Mouse (Mus musculus) monocyte, adult 2 months (primary cell): ENCODE measurements around the gene Plcl1.

ENCODE experiments used
- DNase-seq, 2 experiments: peaks; one replicate each; pipeline ENCODE4 v3.0.0; 2022; ENCODE audit warnings: low spot score in 2 of 2, low read depth in 1 of 2

Gene Plcl1

DNA sequence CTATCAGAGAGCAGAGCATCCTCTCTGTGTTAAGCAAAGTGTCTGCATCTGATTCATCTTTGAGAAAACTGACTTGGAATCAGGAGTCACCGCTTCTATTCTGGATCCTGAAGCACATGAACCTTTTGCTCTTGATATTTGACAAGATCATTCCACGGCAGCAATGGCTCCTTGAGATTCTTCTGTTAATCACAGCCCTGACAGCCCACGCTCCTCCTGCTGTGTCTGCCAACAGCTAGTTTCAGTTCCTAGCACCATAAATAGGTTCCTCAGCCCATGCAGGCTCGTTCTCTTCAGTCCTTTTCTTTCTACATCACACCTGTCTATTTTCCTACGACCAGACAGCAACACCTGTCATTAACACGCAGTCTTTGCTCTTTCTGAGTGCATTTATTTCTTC is 387.1 kb downstream of the Plcl1 start:
- no peak for DNase-seq
